Mouse (Mus musculus) bone marrow, adult 2 months (tissue): ENCODE measurements around the gene Ahcyl2.

ENCODE experiments used
- CTCF ChIP-seq: fragments of 200-500 bp; IDR thresholded peaks from 2 replicates; pipeline ENCODE4 v1.5.1; 2011; ENCODE audit warnings: low read length, control low read depth; ENCODE audit not compliant: control insufficient read depth, insufficient read depth
- POLR2A ChIP-seq: fragments of 200-500 bp; IDR thresholded peaks from 2 replicates; pipeline ENCODE4 v1.6.1; 2011; ENCODE audit warnings: low read depth, mild to moderate bottlenecking, control low read depth, low read length, borderline replicate concordance; ENCODE audit not compliant: control insufficient read depth

DNA sequence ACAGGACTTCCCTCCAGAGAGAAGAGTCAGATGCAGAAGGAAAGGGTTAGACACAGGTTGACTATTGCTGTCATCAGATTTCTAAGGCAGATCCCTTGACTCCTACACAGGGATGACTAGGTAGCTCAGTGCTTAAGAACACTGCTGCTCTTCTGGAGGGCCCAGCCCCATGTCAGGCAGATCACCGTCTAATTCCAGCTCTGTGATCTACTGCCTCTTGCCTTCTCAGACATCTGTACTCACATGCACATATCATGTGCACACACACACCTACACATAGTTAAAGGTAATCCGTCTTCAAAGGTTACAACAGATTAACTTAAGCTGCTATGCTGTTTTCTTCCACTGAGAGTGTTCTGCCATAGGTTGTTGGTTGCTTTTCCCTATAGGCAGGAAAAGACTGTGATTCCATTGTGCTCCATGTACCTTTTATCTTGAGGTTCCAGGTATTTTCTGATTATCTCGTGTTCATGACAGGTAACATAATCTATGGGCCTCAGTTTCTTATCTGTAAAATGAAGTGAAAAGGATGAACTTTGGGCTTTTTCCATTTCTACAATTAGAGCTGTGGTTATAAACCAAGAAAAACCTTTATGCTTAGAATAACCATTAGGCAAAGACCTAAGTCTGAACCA, 67.8 kb downstream of the Ahcyl2 start:
- TF ChIP-seq CTCF = no peak
- TF ChIP-seq POLR2A = no peak
